Mouse (Mus musculus) frontal cortex, adult (tissue): Measurements from ENCODE around the gene Amn1.

Experiments
- ATAC-seq: cut with Nextera tagmentation; 2 replicates; pipeline ENCODE4 v1.9.2; 2017; ENCODE audit warnings: mild to moderate bottlenecking, moderate library complexity, mixed read lengths; ENCODE audit not compliant: low TSS enrichment

The Amn1 gene

DNA sequence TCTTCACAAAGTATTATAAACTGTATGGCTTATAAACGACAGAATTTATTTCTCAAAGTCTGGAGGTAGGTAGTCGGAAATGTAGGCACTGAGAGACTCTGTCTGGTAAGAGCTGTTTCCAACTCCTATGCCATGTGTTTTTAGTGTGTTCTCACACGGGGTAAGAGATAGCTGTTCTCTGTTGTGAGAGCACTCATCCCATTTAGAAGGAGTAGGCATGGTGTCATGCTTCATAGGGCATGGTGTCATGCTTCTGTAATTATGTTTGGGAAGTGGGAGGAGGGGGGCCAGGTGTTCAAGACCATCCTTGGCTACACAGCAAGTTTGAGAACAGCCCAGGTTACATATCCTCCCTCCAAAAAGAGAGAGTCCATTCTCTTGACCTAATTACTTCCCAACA lies 80.9 kb downstream of the Amn1 start:
- no peak for ATAC-seq
